Mouse (Mus musculus): ENCODE measurements around the gene Dach1. TPM values are rescaled to one million over a fixed set of nuclear protein-coding genes. Genes with fewer than 3 reads are reported as not detected.

Dach1 gene
- polyA plus RNA-seq, 1 experiment from 2014 or later = 24.8 TPM

DNA sequence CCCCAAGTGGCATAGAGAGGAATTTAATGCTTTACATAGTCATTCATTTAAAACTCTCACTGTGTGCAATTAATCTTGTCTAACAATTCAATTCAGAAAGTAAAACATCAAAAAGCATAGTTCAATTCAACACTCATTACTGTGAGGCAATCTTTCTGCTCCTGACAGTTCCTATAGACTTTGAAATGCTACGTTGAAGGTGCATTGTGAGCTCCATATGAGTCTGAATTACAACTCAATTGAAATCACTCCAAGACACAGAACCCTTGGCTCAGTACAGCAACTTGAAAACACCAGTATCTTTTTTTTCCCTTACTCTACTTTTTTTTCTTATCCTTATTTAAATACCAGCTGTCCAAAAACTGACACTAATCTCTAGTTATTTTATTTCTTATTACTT is 193.5 kb downstream of the Dach1 start:
- ATAC-seq (ENCODE audit: low read depth) = no peak
- no peak overlapping the region for H3K27ac ChIP-seq (ENCODE audit: low read depth, low read length)
- 11% methylated on average over 1 of the region's 1 CpGs for WGBS

DNA sequence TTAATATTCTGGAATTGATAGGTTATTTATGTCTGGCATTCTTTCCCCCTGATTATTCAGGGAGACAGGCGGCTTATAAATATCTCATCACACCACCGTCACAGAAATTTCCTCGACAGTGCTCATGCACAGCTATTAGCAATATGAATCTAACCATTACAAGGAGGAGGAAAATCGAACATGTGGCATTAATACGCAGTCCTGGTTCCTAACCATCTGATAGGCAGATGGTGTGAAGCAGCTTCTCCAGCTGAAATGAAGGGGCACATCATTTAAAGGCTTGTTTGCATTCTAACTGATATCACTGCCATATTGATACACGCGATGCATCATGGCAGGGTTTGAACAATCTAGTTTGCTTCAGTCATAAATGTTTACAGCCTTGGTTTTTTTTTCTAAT is 194.1 kb downstream of the Dach1 start:
- Histone ChIP-seq H3K4me1 (ENCODE audit: control insufficient read depth, insufficient read depth, low read length) (no peaks in the 10 kb centered on the region), H3K27me3 (ENCODE audit: control insufficient read depth, insufficient read depth, low read length) (no peaks in the 10 kb centered on the region), H3K9me3 (ENCODE audit: control insufficient read depth, low read length) (no peaks in the 10 kb centered on the region), H3K4me2 (ENCODE audit: low read depth, low read length) (no peak overlapping the region), H3K36me3 (ENCODE audit: control insufficient read depth, insufficient read depth, low read length) (no peaks in the 10 kb centered on the region), H3K27ac (ENCODE audit: low read depth, low read length) (no peak overlapping the region), H3K9ac (replicated peaks; ENCODE audit: low read depth, low read length) (no peak overlapping the region), H3K4me3 (ENCODE audit: low read depth, low read length) (no peak overlapping the region)
- WGBS = 32% methylated on average over 7 of the region's 7 CpGs
- ATAC-seq (ENCODE audit: low read depth) = peak; percentile 61

More for the DNA sequence above, 193.5 kb downstream of the Dach1 start:
- Histone ChIP-seq H3K4me2 (ENCODE audit: low read depth, low read length) (no peak overlapping the region), H3K27me3 (ENCODE audit: control insufficient read depth, insufficient read depth, low read length) (no peaks in the 10 kb centered on the region), H3K4me3 (ENCODE audit: low read depth, low read length) (no peak overlapping the region), H3K36me3 (ENCODE audit: control insufficient read depth, insufficient read depth, low read length) (no peaks in the 10 kb centered on the region), H3K9me3 (ENCODE audit: control insufficient read depth, low read length) (no peaks in the 10 kb centered on the region), H3K9ac (replicated peaks; ENCODE audit: low read depth, low read length) (no peak overlapping the region), H3K4me1 (ENCODE audit: control insufficient read depth, insufficient read depth, low read length) (no peaks in the 10 kb centered on the region)

DNA sequence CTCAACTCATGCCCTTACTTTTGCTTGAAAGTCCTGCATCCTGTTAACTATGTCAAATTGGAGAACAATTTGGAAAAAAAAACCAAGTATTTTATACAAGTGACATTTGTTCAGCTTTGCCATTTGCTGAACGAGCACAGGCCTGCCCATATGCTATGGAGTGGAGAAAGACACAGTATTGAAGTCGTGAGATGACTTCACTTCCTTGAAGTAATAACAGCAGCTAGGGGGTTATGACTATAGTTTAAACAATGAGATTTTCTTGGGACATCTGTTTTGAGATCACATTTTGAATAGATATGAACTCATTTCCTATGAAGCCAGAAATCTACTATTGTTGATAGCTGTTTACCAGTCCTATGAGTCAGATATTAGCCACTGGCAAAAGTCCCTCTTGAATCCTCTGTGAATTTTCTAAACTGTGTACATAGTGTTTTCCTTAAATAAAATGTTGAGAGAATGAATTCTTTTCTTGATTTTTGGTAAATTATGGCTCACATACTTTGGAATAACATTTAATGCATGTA is 205.0 kb downstream of the Dach1 start:
- Histone ChIP-seq H3K27ac (ENCODE audit: low read depth, low read length) (no peak overlapping the region), H3K9ac (replicated peaks; ENCODE audit: low read depth, low read length) (no peak overlapping the region), H3K4me3 (ENCODE audit: low read depth, low read length) (no peak overlapping the region), H3K4me1 (ENCODE audit: control insufficient read depth, insufficient read depth, low read length) (peaks cover 9% of the 10 kb centered on the region), H3K9me3 (ENCODE audit: control insufficient read depth, low read length) (no peaks in the 10 kb centered on the region), H3K27me3 (ENCODE audit: control insufficient read depth, insufficient read depth, low read length) (no peaks in the 10 kb centered on the region), H3K4me2 (ENCODE audit: low read depth, low read length) (no peak overlapping the region), H3K36me3 (ENCODE audit: control insufficient read depth, insufficient read depth, low read length) (no peaks in the 10 kb centered on the region)
- WGBS = 39% methylated on average over 2 of the region's 2 CpGs
- no peak for ATAC-seq (ENCODE audit: low read depth)

DNA sequence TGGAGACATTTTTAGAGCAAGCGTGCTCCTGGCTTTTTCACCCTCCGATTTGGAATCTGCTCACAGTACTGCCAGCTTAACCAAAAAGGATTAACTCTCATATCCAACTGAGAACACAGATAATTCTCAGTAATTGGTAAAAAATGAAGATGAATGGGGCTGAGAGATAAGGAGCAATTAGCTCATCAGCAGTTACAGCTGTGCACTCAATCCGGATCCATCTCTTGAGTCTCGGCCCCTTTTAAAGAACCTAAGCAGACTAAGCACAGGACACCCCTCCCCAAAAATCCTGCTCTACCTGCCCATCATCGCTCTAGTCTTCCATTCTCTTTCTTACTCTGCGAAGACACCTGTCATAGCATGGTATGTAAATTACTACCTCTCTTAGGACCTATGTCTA is 205.9 kb downstream of the Dach1 start:
- Histone ChIP-seq H3K9me3 (ENCODE audit: control insufficient read depth, low read length) (no peaks in the 10 kb centered on the region), H3K27me3 (ENCODE audit: control insufficient read depth, insufficient read depth, low read length) (no peaks in the 10 kb centered on the region), H3K36me3 (ENCODE audit: control insufficient read depth, insufficient read depth, low read length) (no peaks in the 10 kb centered on the region), H3K4me3 (ENCODE audit: low read depth, low read length) (no peak overlapping the region), H3K27ac (ENCODE audit: low read depth, low read length) (no peak overlapping the region), H3K9ac (replicated peaks; ENCODE audit: low read depth, low read length) (no peak overlapping the region), H3K4me1 (ENCODE audit: control insufficient read depth, insufficient read depth, low read length) (peaks cover 9% of the 10 kb centered on the region), H3K4me2 (ENCODE audit: low read depth, low read length) (no peak overlapping the region)
- ATAC-seq (ENCODE audit: low read depth) = no peak
- WGBS = 41% methylated on average over 6 of the region's 6 CpGs

DNA sequence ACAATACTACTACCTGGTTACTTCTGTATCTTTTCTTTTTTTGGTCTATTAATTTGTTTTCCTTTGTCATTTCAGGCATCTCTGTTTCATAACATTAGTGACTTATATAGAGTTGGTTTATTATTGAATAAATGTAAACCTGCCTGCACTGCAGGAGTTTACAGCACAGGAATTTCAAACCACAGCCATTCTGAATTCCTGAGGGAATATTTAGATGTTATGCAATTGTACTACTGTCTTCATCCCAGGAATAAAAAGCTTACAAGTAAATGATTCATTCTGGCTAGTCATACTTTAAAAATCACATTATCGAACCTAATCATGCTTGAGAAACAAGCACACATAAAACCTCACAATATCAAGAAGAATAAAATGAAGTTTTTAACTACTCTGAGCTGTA is 213.2 kb downstream of the Dach1 start:
- Histone ChIP-seq H3K4me3 (ENCODE audit: low read depth, low read length) (no peak overlapping the region), H3K9me3 (ENCODE audit: control insufficient read depth, low read length) (no peaks in the 10 kb centered on the region), H3K4me1 (ENCODE audit: control insufficient read depth, insufficient read depth, low read length) (peaks cover 5% of the 10 kb centered on the region), H3K9ac (replicated peaks; ENCODE audit: low read depth, low read length) (no peak overlapping the region), H3K27me3 (ENCODE audit: control insufficient read depth, insufficient read depth, low read length) (no peaks in the 10 kb centered on the region), H3K27ac (ENCODE audit: low read depth, low read length) (no peak overlapping the region), H3K4me2 (ENCODE audit: low read depth, low read length) (no peak overlapping the region), H3K36me3 (ENCODE audit: control insufficient read depth, insufficient read depth, low read length) (no peaks in the 10 kb centered on the region)
- WGBS = 80% methylated on average over 1 of the region's 1 CpGs
- no peak for ATAC-seq (ENCODE audit: low read depth)

DNA sequence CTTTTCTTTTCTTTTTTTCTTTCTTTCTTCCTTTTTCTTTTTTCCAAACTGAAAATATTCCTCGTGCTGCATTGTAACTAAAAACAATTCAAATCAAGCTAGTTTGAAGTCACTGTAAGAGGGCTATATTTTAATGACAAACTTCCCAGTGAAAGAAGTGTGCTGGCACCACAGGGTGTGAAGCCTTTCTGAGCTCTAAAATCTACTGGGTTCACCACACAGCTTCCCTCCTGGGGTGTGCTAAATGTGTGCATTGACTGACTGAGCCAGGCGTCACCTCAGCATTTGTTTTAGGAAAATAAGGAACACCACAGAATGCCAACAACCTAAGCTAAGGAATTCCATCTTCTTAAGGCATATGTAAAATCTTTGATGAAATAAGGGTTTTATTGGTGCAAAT is 224.1 kb downstream of the Dach1 start:
- ATAC-seq (ENCODE audit: low read depth) = no peak

DNA sequence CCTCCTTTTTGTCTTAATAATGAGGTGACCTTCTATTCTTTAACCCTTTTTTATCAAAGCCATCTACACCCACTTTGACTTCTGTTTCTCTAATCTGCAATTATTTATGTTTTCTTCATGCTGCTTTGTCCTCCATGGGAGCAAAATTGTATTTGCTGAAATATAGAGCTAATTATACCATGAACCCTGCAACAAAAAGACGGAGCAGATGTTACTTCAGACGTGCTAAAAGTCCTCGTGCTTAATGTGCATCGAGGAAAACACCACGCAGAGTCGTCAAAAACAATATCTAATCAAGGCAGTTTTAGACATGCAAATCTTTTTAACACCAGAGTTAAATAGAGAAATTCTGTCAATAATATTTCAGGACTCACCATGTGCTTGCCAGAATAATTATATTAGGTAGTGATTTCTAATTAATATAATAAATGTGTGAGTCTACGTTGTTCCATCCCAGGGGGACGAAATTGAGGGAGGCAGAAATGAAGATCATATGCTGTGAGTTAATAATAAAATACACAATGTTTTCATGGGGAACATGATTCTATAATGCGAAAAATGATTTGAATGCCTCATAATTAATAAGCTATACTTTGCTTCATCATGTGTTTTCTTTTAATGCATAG is 224.8 kb downstream of the Dach1 start:
- Histone ChIP-seq H3K9me3 (ENCODE audit: control insufficient read depth, low read length) (no peaks in the 10 kb centered on the region), H3K27me3 (ENCODE audit: control insufficient read depth, insufficient read depth, low read length) (no peaks in the 10 kb centered on the region), H3K27ac (ENCODE audit: low read depth, low read length) (no peak overlapping the region), H3K36me3 (ENCODE audit: control insufficient read depth, insufficient read depth, low read length) (no peaks in the 10 kb centered on the region), H3K4me3 (ENCODE audit: low read depth, low read length) (no peak overlapping the region), H3K9ac (replicated peaks; ENCODE audit: low read depth, low read length) (no peak overlapping the region), H3K4me1 (ENCODE audit: control insufficient read depth, insufficient read depth, low read length) (no peaks in the 10 kb centered on the region), H3K4me2 (ENCODE audit: low read depth, low read length) (no peak overlapping the region)
- WGBS = 20% methylated on average over 9 of the region's 9 CpGs
- ATAC-seq (ENCODE audit: low read depth) = no peak

More for the DNA sequence above, 224.1 kb downstream of the Dach1 start:
- Histone ChIP-seq H3K9ac (replicated peaks; ENCODE audit: low read depth, low read length) (no peak overlapping the region), H3K4me3 (ENCODE audit: low read depth, low read length) (no peak overlapping the region), H3K36me3 (ENCODE audit: control insufficient read depth, insufficient read depth, low read length) (no peaks in the 10 kb centered on the region), H3K9me3 (ENCODE audit: control insufficient read depth, low read length) (no peaks in the 10 kb centered on the region), H3K27me3 (ENCODE audit: control insufficient read depth, insufficient read depth, low read length) (no peaks in the 10 kb centered on the region), H3K27ac (ENCODE audit: low read depth, low read length) (no peak overlapping the region), H3K4me1 (ENCODE audit: control insufficient read depth, insufficient read depth, low read length) (no peaks in the 10 kb centered on the region), H3K4me2 (ENCODE audit: low read depth, low read length) (no peak overlapping the region)
- 23% methylated on average over 2 of the region's 2 CpGs for WGBS

DNA sequence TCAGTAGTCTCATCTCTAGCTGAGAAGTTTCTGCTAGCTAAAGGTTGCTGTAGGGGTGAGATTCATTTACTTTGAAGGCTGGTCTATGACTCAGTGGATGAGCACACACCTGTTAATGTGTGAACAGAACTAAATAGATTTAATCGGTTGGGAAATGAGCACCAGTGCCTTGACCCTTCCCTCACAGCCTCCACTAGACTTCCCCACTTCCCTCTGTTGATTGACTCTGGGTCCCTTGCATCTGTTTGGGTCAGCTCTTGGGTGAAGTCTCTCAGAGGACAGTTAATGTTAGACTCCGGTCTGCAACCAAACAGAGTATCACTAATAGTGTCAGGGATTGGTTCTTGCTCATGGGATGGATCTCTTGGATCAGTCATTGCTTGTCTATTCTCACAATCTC is 227.2 kb downstream of the Dach1 start:
- no peak for ATAC-seq (ENCODE audit: low read depth)
- no peaks in the 10 kb centered on the region for H3K27me3 ChIP-seq (ENCODE audit: control insufficient read depth, insufficient read depth, low read length)
- WGBS = 89% methylated on average over 2 of the region's 2 CpGs
- no peaks in the 10 kb centered on the region for H3K9me3 ChIP-seq (ENCODE audit: control insufficient read depth, low read length)
- H3K9ac ChIP-seq (replicated peaks; ENCODE audit: low read depth, low read length) = no peak overlapping the region
- no peaks in the 10 kb centered on the region for H3K4me1 ChIP-seq (ENCODE audit: control insufficient read depth, insufficient read depth, low read length)
- H3K27ac ChIP-seq (ENCODE audit: low read depth, low read length) = no peak overlapping the region
- H3K4me2 ChIP-seq (ENCODE audit: low read depth, low read length) = no peak overlapping the region
- H3K36me3 ChIP-seq (ENCODE audit: control insufficient read depth, insufficient read depth, low read length) = no peaks in the 10 kb centered on the region
- H3K4me3 ChIP-seq (ENCODE audit: low read depth, low read length) = no peak overlapping the region

DNA sequence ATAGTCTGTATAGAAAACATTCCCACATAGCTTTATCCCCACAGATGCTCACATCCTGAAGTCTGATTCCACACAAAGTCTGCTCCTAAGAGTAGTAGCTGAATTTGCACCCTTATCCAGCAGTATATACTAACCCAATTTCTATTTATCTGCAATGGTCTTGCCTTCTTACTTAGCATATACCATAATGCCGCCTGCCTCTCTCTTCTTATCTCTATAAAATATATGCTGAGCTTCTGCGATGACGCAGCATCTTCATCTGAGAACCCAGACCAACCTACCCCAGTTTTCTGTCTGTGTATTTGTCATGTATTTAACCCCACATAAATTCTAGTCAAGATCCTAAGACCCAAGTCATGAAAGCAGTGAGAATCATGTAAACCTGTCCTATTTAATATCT is 272.9 kb downstream of the Dach1 start:
- H3K4me2 ChIP-seq (ENCODE audit: low read depth, low read length) = no peak overlapping the region
- H3K36me3 ChIP-seq (ENCODE audit: control insufficient read depth, insufficient read depth, low read length) = no peaks in the 10 kb centered on the region
- WGBS = 96% methylated on average over 3 of the region's 3 CpGs
- ATAC-seq (ENCODE audit: low read depth) = no peak
- H3K9ac ChIP-seq (replicated peaks; ENCODE audit: low read depth, low read length) = no peak overlapping the region
- H3K4me1 ChIP-seq (ENCODE audit: control insufficient read depth, insufficient read depth, low read length) = no peaks in the 10 kb centered on the region
- H3K27me3 ChIP-seq (ENCODE audit: control insufficient read depth, insufficient read depth, low read length) = no peaks in the 10 kb centered on the region
- H3K27ac ChIP-seq (ENCODE audit: low read depth, low read length) = no peak overlapping the region
- no peak overlapping the region for H3K4me3 ChIP-seq (ENCODE audit: low read depth, low read length)
- no peaks in the 10 kb centered on the region for H3K9me3 ChIP-seq (ENCODE audit: control insufficient read depth, low read length)
